Mouse (Mus musculus): ENCODE results near the gene Lrp4.
A peak's percentile ranks its signal among the peaks of the same experiment; 100 is the strongest.
"Not testable (repeated sequence)": the region's sequence is repeated elsewhere in the genome, so short reads cannot be mapped to it uniquely, and the experiment has no call there.

Lrp4 gene

GRCm38 (mm10) chr2:91480805-91481514, 23.6 kb downstream of the Lrp4 start:
- DNase-seq (ENCODE audit: extremely low read depth, insufficient read length, low spot score) = no peak

DNA sequence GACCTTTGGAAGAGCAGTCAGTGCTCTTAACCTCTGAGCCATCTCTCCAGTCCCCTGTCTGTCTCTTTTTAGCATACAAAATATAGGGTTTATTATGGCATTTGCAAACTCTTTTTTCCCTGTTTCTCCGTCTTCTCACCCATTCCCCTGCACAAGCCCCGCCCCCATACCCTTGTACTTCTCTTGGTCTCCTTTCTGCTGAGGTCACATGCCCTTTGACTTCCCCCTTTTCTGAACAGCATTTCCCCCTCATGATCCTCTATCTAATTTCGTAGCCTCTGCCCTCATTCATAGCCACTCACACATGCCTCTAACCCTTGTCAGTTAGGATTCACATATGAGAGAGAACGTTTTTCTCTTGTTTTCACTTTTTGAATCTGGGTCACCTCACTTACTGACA, 27.4 kb downstream of the Lrp4 start:
- DNase-seq (ENCODE audit: extremely low read depth, insufficient read length, low spot score) = no peak

DNA sequence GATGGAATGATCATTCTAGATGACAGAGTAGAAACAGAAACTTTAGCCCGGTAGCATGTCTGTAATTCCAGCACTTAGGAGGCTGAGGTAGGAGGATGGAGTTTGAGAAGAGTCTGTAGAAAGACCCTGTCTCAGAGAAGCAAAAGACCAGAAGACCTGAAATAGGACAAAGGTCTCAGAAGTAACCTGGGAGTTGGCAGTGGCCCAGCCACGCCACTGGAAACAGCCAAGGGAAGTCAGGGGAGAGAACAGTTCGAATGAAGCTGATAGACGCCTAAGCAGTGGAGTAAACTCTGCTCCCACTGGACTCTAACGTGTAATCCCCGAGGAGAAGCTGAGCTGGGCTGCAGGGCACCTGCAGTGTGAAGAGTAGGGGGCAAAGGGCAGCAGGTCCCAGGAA, 27.9 kb downstream of the Lrp4 start:
- no peak for DNase-seq (ENCODE audit: extremely low read depth, insufficient read length, low spot score)

DNA sequence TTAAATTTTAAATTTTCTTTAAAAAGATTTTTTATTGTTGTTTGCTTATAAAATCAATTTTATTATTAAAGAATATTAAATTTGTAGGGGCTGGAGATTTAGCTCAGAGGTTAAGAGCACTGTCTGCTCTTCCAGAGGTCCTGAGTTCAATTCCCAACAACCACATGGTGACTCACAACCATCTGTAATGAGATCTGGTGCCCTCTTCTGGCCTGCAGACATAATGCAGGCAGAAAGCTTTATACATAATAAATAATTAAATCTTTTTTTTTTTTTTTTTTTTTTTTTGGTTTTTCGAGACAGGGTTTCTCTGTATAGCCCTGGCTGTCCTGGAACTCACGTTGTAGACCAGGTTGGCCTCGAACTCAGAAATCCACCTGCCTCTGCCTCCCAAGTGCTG, 30.0 kb downstream of the Lrp4 start:
- DNase-seq (ENCODE audit: extremely low read depth, insufficient read length, low spot score) = not testable (repeated sequence)

DNA sequence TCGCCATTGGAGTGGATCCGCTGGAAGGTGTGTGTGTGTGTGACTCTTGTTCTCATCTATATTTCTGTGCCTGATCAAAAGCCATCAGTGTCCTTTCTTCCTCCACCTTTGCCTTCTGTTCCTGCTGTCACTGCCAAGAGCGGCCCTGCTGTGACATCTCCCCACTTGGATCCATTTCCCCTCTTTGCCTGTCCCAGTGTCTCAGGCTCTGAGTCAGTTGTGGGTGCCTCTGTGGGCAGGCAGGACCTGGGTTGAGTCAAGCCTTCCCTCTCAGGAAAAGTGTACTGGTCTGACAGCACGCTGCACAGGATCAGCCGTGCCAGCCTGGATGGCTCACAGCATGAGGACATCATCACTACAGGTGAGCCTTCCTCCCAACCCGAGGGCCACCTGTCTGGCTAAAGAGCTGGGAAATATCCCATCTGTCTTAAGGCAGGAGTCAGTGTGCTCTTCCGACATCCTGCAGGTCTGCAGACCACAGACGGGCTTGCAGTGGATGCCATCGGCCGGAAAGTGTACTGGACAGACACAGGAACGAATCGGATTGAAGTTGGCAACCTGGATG, 34.8 kb downstream of the Lrp4 start:
- no peak for DNase-seq (ENCODE audit: extremely low read depth, insufficient read length, low spot score)

DNA sequence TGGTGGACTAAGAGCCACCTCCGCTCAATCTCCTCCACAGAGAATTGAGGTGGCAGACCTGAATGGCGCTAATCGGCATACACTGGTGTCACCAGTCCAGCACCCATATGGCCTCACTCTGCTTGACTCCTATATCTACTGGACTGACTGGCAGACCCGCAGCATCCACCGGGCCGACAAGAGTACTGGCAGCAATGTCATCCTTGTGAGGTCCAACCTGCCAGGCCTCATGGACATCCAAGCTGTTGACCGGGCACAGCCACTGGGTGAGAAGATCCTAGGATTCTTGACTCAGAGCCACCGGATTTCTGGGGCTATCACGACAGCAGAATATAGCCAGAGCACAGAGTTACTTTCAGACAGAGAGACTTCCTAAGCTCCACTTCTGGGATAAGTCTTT, 36.7 kb downstream of the Lrp4 start:
- DNase-seq (ENCODE audit: extremely low read depth, insufficient read length, low spot score) = no peak

GRCm38 (mm10) chr2:91498093-91498719, 40.9 kb downstream of the Lrp4 start:
- DNase-seq (ENCODE audit: extremely low read depth, insufficient read length, low spot score) = no peak

DNA sequence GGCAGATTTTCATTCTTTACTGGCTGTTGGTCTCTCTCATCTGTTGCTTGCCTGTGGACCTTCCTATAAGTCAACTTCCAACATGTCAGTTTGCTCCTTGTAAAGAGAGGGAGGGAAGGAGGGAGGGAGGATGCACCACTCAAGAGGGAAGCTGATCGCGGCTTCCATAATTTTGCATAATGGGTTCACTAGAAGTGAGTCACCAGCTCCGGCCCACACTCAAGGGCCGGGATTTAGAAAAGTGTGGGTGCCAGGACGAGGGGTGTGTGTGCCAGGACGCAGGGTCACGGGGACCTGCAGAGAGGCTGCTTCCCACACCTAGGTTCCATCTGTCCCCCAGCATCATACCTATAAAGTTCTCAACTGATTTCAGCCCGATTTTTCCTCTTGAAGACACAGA, 50.8 kb downstream of the Lrp4 start:
- peak; percentile 61 for DNase-seq (ENCODE audit: extremely low read depth, insufficient read length, low spot score)

- peak; percentile 16 for DNase-seq (ENCODE audit: extremely low read depth, insufficient read length, low spot score)
These were observed 59.9 kb downstream of the Lrp4 start for GRCm38 (mm10) chr2:91517186-91517585.

DNA sequence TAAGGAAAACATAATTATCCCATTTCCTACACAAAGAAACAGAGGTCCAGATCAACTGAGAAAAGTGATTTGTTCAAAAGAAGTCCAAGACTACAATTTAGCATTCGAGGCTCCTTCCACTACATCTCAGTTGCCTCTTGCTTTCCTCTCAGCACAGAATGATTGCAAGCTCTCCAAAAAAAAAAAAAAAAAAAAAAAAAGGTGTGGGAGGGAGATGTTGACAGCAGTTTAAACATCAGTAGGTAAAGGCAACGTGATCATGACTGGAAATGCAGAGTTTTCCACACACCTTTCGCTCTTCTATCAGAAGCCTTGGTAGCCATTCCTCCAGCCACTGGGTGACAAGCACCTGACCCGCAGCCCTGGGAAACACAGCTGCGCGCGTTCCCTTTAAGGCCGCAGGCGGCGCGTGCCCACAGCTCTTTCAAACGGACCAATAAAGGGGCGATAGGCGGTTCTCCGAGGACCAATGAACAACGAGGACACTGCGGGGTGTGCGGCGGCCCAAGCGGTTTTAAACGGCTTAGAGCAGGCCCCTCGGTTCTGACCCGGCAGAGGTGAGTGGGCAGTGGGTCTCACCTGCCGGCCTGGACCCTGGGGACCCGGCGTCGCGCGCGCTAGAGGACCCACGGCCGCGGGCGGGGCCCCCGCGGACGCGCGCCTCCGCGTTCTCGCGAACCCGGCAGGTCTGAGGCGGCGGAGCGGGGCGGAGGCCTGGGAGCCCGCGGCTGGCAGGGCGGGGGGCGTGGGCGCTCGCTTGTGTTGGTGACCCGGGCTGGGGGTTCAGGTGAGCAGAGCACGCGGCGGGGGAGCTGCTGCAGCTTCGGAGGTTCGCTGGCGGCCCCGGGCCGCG, 69.2 kb downstream of the Lrp4 start, which contains the start of gene Ckap5:
Ckap5 (plus strand) TSS at position 469 of the 853 bp plus-strand sequence.
- DNase-seq (ENCODE audit: extremely low read depth, insufficient read length, low spot score) = peak; percentile 89

DNA sequence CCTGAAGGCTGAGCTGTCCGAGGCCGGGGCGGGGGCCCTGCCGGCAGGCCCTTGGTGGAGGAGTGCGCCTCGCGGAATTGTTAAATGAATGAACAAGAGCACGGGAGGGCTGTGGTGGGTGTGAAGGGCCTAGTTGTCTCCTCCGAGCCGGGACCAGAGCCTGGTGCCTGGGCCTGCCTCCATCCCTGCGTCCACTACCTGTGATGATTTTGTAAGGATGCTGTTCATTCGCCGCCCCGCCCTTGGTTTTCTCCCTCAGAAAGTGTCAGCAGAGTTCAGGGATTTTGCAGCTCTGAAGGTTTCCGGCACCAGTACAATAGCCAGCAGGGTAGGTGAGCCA, 69.8 kb downstream of the Lrp4 start:
- no peak for DNase-seq (ENCODE audit: extremely low read depth, insufficient read length, low spot score)

DNA sequence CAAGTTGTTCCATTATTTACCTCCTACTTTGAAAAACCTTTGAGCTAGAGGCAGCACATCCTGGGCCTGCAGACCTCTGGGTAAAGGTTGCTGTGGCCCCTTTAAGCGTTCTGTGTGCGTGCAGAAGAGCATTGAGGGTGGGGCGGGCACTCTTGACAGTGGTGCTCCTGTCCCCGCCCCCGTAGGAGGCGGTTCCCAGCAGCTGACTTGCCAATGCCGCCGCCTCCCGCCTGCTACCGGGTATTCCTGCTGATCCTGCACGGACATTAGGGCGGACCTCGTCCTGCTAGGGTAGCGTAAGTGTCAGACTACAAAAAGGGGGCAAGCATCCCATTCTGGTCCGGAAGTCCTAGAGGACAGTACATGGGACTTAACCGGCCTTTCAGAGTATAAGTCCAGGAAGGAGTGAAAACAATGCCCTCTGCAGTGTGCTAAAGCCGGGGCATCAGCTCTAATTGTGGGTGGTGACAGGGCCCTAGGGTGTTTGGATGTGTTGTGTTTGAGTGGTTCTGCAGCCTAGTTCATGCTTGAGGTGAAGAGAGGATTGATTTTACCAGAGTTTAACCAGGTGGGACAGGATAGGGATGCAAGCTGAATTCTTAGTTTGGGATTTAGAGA, 80.4 kb downstream of the Lrp4 start:
- DNase-seq (ENCODE audit: extremely low read depth, insufficient read length, low spot score) = peak; percentile 75

All from 3134 (cell line).